Mouse (Mus musculus) activated CD4-positive, CD25-positive, alpha-beta regulatory T cell, adult 4 months (primary cell): Measurements from ENCODE around the gene Zdhhc18. TPM values are rescaled to one million over a fixed set of nuclear protein-coding genes. Genes with fewer than 3 reads are reported as not detected.

Experiments
- polyA plus RNA-seq, 2 experiments: library from polyadenylated mRNA; unstranded; fragments of 100-300 nt; shearing (Covaris generic); gene quantifications; one replicate each; pipeline ENCODE4 v1.2.1; 2017

The Zdhhc18 gene
- polyA plus RNA-seq, 2 experiments from 2014 or later: 25.8 to 28.8 TPM

Other genes starting within 250 kb of the Zdhhc18 start
- gene Tent5b, start 170.0 kb downstream of the Zdhhc18 start, polyA plus RNA-seq: not detected
- gene Trnp1, start 151.6 kb downstream of the Zdhhc18 start, polyA plus RNA-seq: not detected
- not detected for gene Kdf1, start 131.2 kb downstream of the Zdhhc18 start, polyA plus RNA-seq
- 10 to 100 TPM; 32.7 to 55.9 TPM for gene Nudc, start 104.2 kb downstream of the Zdhhc18 start, polyA plus RNA-seq
- not detected for gene Nr0b2, start 96.8 kb downstream of the Zdhhc18 start, polyA plus RNA-seq
- gene Gpatch3, start 75.4 kb downstream of the Zdhhc18 start, polyA plus RNA-seq: 1 to 10 TPM; 1.1 to 1.7 TPM
- 1 to 10 TPM; 7.8 to 7.9 TPM for gene Gpn2, start 65.8 kb downstream of the Zdhhc18 start, polyA plus RNA-seq
- 10 to 100 TPM; 10.2 to 22.2 TPM for gene Sfn, start 48.0 kb downstream of the Zdhhc18 start, polyA plus RNA-seq
- gene Pigv, start 22.5 kb upstream of the Zdhhc18 start, polyA plus RNA-seq: 10 to 100 TPM; 10.6 to 11.9 TPM
- gene Arid1a, start 106.6 kb upstream of the Zdhhc18 start, polyA plus RNA-seq: 10 to 100 TPM; 58.4 to 79.1 TPM
- gene Rps6ka1, start 237.6 kb upstream of the Zdhhc18 start, polyA plus RNA-seq: 100 to 1,000 TPM in 1 of 2 experiments, 10 to 100 TPM in 1; 96.5 to 113 TPM